Comparison of ENCODE assay signal across 9 mouse cellular contexts in genomic region chr3:109341631-109342030, GRCm38 (mm10). TPM values are rescaled to one million over a fixed set of nuclear protein-coding genes. Genes with fewer than 3 reads are reported as not detected.
A peak's percentile ranks its signal among the peaks of the same experiment; 100 is the strongest.
DNase-seq lines count a peak whose midpoint lies in the region; ATAC-seq and TF ChIP-seq lines count a peak whose summit lies in the region.
"Had no signal": no experiment of that assay in that cellular context is flagged by ENCODE, and none has a peak within 500 bp of the region (broad histone marks: within the 10 kb centered on the region; RNA-seq: fewer than 3 reads in every experiment).

No protein-coding gene starts in this region.

- no peak for TF ChIP-seq CTCF in olfactory bulb, adult 2 months (IDR thresholded peaks at IDR 0.05; ENCODE audit: insufficient read depth, low read depth, low read length)

- H3K36me3 ChIP-seq in heart, embryonic 10.5 days: no peaks in the 10 kb centered on the region

- H3K27ac ChIP-seq in heart, embryonic 10.5 days: peak overlapping the region; percentile 94
- no peak overlapping the region for H3K27ac ChIP-seq in olfactory bulb, adult 2 months (ENCODE audit: insufficient read depth, low read depth, low read length)

- H3K4me3 ChIP-seq in heart, embryonic 10.5 days: peak overlapping the region; percentile 89
- H3K4me3 ChIP-seq in olfactory bulb, adult 2 months (ENCODE audit: insufficient read depth, low read depth, low read length): peak overlapping the region; percentile 92

- no peaks in the 10 kb centered on the region for H3K9me3 ChIP-seq in heart, embryonic 10.5 days

- intact Hi-C loops in left cerebral cortex, postnatal 14 days (cut with DNase I): loop anchor here (5.0 kb wide), 1 partner anchor 169 kb away; no protein-coding TSS in a partner anchor

- ATAC-seq in common myeloid progenitor, adult 5-6 weeks (replicated peaks; ENCODE audit: low read depth, poor library complexity, severe bottlenecking): peak; percentile 84

- TF ChIP-seq POLR2A in olfactory bulb, adult 2 months (IDR thresholded peaks at IDR 0.05; ENCODE audit: insufficient read depth, low read depth, low read length): no peak

- DNase-seq in layer of hippocampus, adult 11-12 months (ENCODE audit: low spot score): peak; percentile 11
- no peak for DNase-seq in layer of hippocampus, postnatal 25 days (ENCODE audit: extremely low spot score in 1 of 2, low spot score in 1 of 2)
- no peak for DNase-seq in heart, embryonic 10.5 days (ENCODE audit: low spot score)
- peak; percentile 36 for DNase-seq in kidney, adult 9 months
- DNase-seq in lung, postnatal 10 days: peak; percentile 66
- DNase-seq in left cerebral cortex, postnatal 14 days (ENCODE audit: low spot score in 2 of 2): no peak

- H3K4me1 ChIP-seq in heart, embryonic 10.5 days: peaks cover 8% of the 10 kb centered on the region; the same call in 1 of the 2 replicates
- peaks cover 6% of the 10 kb centered on the region; the same call in 1 of the 2 replicates for H3K4me1 ChIP-seq in olfactory bulb, adult 2 months (ENCODE audit: control insufficient read depth, insufficient read depth, low read length)

- 2% methylated on average over 8 of the region's 8 CpGs for WGBS in heart, embryonic 10.5 days
- 24% methylated on average over 8 of the region's 8 CpGs for WGBS in olfactory bulb, adult 2 months

- no peaks in the 10 kb centered on the region for H3K27me3 ChIP-seq in heart, embryonic 10.5 days (ENCODE audit: insufficient read depth, poor library complexity, severe bottlenecking)
- H3K27me3 ChIP-seq: Patski had no signal

RNA-seq across cellular contexts. Expression of gene Vav3, which starts 1.2 kb away (rescaled TPM):
- total RNA-seq in layer of hippocampus, postnatal 25 days (2021): 10 to 100 TPM; 11.2 to 15.9 TPM
- total RNA-seq in common myeloid progenitor, adult 5-6 weeks (2017): 50.2 and 68.2 TPM in 2 replicates
- 9.3 and 9.4 TPM in 2 replicates for polyA plus RNA-seq in heart, embryonic 10.5 days (2016; fragmentation: Nextera tagmentation; extraction: Ambion mirVana)
- polyA plus RNA-seq in olfactory bulb, adult 2 months (2012; ENCODE audit: insufficient read depth, insufficient read length, low replicate concordance, missing spikeins): not detected in 2 replicates
- total RNA-seq in left cerebral cortex, postnatal 14 days (2021): 1 to 10 TPM; 2.4 to 3.4 TPM

Comparison
In these comparisons a context has a peak if more than half of its experiments do, and no peak if none do; other contexts are left out.
1. DNase-seq: peak in layer of hippocampus, adult 11-12 months (single experiment), kidney, adult 9 months (single experiment) and lung, postnatal 10 days (single experiment); none in layer of hippocampus, postnatal 25 days (0 of 2), heart, embryonic 10.5 days (single experiment) and left cerebral cortex, postnatal 14 days (0 of 2).